Mouse (Mus musculus): ENCODE data around the gene Foxn1. TPM values are rescaled to one million over a fixed set of nuclear protein-coding genes. Genes with fewer than 3 reads are reported as not detected.

The Foxn1 gene
- polyA plus RNA-seq, 1 experiment, result not detected

DNA sequence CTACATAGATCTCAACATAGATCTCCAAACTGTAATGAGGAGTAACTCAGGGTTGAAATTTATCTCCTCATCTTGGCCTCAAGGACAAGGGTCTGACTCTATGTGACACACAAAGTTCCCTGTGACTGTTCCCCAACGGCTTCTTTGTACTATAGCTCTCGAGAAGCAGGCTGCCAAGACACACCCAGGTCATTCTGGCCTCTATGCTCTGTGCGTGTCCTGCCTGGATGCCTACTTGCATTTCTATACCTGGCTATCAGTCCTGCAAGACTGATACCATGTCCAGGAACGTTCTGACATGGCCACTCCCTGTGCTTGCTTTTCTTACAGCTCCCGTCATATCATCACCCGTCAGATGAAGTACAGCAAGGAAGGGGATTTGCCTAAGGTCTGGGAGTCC is 15.7 kb upstream of the Foxn1 start:
- H3K27me3 ChIP-seq (replicated peaks), result peaks cover 76% of the 10 kb centered on the region
- peaks cover 36% of the 10 kb centered on the region for H3K4me1 ChIP-seq
- no peaks in the 10 kb centered on the region for H3K9me3 ChIP-seq
- H3K4me3 ChIP-seq (replicated peaks), result no peak overlapping the region
- no peak for TF ChIP-seq GATA1 (IDR thresholded peaks at IDR 0.05; ENCODE audit: borderline replicate concordance, low read length)
- no peak for TF ChIP-seq FLI1 (IDR thresholded peaks at IDR 0.05; ENCODE audit: low read length)
- no peaks in the 10 kb centered on the region for H3K36me3 ChIP-seq (replicated peaks; ENCODE audit: low read length)

GRCm38 (mm10) chr11:78401469-78401868 is 15.1 kb upstream of the Foxn1 start:
- H3K27me3 ChIP-seq (replicated peaks), result peaks cover 76% of the 10 kb centered on the region
- H3K36me3 ChIP-seq (replicated peaks; ENCODE audit: low read length), result no peaks in the 10 kb centered on the region
- TF ChIP-seq GATA1 (IDR thresholded peaks at IDR 0.05; ENCODE audit: borderline replicate concordance, low read length) (no peak), FLI1 (IDR thresholded peaks at IDR 0.05; ENCODE audit: low read length) (no peak)
- H3K4me1 ChIP-seq, result peaks cover 31% of the 10 kb centered on the region
- H3K4me3 ChIP-seq (replicated peaks), result no peak overlapping the region
- H3K9me3 ChIP-seq, result no peaks in the 10 kb centered on the region

DNA sequence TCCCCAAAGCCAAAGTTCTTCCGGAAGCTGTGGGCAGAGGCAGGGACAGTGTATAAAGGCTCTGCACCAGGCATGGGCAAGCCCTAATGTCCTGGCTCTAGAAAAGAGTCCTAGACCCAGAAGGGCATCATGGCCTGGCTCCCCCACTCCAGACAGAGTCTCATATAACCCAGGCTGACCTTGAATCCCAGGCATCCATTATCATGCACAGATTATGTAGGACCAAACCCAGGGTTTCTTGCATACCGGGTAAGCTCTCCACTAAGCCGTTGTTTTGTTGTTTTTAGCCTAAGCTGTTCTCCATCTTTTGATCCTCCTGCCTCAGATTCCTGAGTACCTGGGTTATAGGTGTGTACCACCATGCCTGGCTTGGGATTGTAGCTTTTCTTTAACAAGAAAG is 14.6 kb upstream of the Foxn1 start:
- no peak for TF ChIP-seq FLI1 (IDR thresholded peaks at IDR 0.05; ENCODE audit: low read length)
- TF ChIP-seq GATA1 (IDR thresholded peaks at IDR 0.05; ENCODE audit: borderline replicate concordance, low read length), result no peak

DNA sequence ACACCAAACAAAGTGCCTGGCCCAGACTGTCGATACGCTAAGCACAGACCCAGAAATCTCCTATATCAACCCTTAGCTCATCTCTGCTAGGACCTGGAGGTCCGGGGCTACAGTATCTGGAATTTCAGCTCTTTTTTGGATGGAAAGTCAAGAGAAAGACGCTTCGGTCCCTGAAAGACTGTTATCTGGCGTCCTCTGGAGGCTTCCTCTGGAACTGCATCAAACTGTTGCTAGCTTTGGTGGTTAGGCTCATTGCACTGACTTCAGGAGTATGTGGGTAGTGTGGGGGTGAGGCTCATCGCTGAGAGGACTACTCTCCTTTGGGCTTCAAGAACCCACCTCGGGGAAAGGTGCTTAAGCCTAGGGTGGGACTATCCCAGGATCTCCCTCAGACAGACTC is 13.3 kb upstream of the Foxn1 start:
- H3K9me3 ChIP-seq, result no peaks in the 10 kb centered on the region
- no peak for TF ChIP-seq FLI1 (IDR thresholded peaks at IDR 0.05; ENCODE audit: low read length)
- H3K4me1 ChIP-seq, result peaks cover 30% of the 10 kb centered on the region
- H3K4me3 ChIP-seq (replicated peaks), result peak overlapping the region; percentile 34
- peaks cover 86% of the 10 kb centered on the region for H3K27me3 ChIP-seq (replicated peaks)
- no peaks in the 10 kb centered on the region for H3K36me3 ChIP-seq (replicated peaks; ENCODE audit: low read length)

More for the DNA sequence above, 14.6 kb upstream of the Foxn1 start:
- Histone ChIP-seq H3K4me1 (peaks cover 30% of the 10 kb centered on the region), H3K4me3 (replicated peaks) (no peak overlapping the region), H3K27me3 (replicated peaks) (peaks cover 78% of the 10 kb centered on the region), H3K36me3 (replicated peaks; ENCODE audit: low read length) (no peaks in the 10 kb centered on the region), H3K9me3 (no peaks in the 10 kb centered on the region)

GRCm38 (mm10) chr11:78398212-78398611 is 11.9 kb upstream of the Foxn1 start:
- H3K9me3 ChIP-seq, result peaks cover 9% of the 10 kb centered on the region
- no peaks in the 10 kb centered on the region for H3K36me3 ChIP-seq (replicated peaks; ENCODE audit: low read length)
- peaks cover 30% of the 10 kb centered on the region for H3K4me1 ChIP-seq
- peaks cover 80% of the 10 kb centered on the region for H3K27me3 ChIP-seq (replicated peaks)
- no peak for TF ChIP-seq GATA1 (IDR thresholded peaks at IDR 0.05; ENCODE audit: borderline replicate concordance, low read length)
- TF ChIP-seq FLI1 (IDR thresholded peaks at IDR 0.05; ENCODE audit: low read length), result no peak
- no peak overlapping the region for H3K4me3 ChIP-seq (replicated peaks)

DNA sequence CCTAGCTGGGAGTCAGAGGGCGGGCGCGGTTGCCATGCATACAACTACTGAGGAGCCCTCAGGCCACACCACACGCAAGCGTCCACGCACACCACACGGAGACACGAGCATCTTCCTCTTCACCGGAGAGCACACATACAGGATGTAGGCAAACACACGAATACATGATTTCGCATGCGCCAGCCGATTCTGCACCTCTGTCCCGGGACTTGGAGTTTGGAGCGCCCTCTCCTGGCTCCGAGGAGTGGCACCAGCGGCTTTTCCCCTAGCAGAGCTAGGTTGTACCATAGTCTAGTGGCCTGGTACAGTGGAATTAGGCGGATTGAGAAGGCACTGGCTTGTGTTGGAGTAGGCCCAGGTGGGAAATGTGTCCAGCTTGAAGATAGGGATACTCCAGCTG is 11.0 kb upstream of the Foxn1 start:
- TF ChIP-seq FLI1 (IDR thresholded peaks at IDR 0.05; ENCODE audit: low read length) (no peak), GATA1 (IDR thresholded peaks at IDR 0.05; ENCODE audit: borderline replicate concordance, low read length) (no peak)
- peaks cover 30% of the 10 kb centered on the region for H3K4me1 ChIP-seq
- H3K36me3 ChIP-seq (replicated peaks; ENCODE audit: low read length), result no peaks in the 10 kb centered on the region
- H3K27me3 ChIP-seq (replicated peaks), result peaks cover 81% of the 10 kb centered on the region
- peaks cover 14% of the 10 kb centered on the region for H3K9me3 ChIP-seq
- H3K4me3 ChIP-seq (replicated peaks), result peak overlapping the region; percentile 77

DNA sequence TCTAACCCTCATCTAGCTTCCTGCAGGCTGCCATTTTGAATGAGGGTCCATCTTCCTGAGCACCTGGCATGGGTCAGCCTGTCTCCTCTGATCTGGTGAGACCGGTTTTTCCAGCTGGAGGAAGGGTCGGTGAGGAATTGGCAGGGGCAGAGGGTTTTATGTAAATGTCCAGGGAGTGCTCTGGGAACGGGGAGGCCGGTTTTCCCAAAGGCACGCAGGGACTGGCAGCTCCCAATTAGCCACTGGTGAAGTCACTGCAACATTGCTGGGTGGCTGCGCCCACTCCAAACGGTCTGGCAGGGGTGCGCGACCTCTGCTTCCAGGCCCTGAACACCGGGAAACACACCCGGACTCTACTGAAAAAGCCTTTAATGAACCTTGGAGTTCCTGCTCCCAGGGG is 10.6 kb upstream of the Foxn1 start:
- Histone ChIP-seq H3K4me3 (replicated peaks) (no peak overlapping the region), H3K36me3 (replicated peaks; ENCODE audit: low read length) (no peaks in the 10 kb centered on the region), H3K9me3 (peaks cover 14% of the 10 kb centered on the region), H3K4me1 (peaks cover 30% of the 10 kb centered on the region), H3K27me3 (replicated peaks) (peaks cover 78% of the 10 kb centered on the region)
- TF ChIP-seq GATA1 (IDR thresholded peaks at IDR 0.05; ENCODE audit: borderline replicate concordance, low read length) (no peak), FLI1 (IDR thresholded peaks at IDR 0.05; ENCODE audit: low read length) (no peak)

DNA sequence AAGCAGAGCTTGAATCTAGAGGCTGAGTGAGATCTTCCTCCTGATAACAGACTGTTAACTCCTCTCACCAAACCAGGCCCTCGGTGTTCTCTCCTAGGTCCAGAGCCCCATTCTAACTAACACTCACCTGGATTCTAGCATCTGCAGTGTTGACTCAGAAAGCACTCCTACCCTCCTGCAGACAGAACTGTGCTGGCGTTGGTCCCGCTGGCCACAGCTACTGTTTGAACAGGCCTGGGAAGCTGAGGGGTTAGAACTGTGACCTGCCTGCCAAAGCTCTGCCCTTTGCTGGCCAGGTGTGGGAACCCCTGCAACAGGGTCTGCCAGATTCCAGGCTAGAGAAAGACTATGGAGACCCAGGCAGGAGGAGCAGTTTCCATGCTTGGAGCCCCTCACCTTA is 6.4 kb upstream of the Foxn1 start:
- TF ChIP-seq GATA1 (IDR thresholded peaks at IDR 0.05; ENCODE audit: borderline replicate concordance, low read length), result no peak
- no peak for TF ChIP-seq FLI1 (IDR thresholded peaks at IDR 0.05; ENCODE audit: low read length)
- Histone ChIP-seq H3K36me3 (replicated peaks; ENCODE audit: low read length) (no peaks in the 10 kb centered on the region), H3K9me3 (peaks cover 14% of the 10 kb centered on the region), H3K4me1 (peaks cover 7% of the 10 kb centered on the region; the same call in 1 of the 2 replicates), H3K4me3 (replicated peaks) (no peak overlapping the region), H3K27me3 (replicated peaks) (peaks cover 52% of the 10 kb centered on the region)

- no peak overlapping the region for H3K4me3 ChIP-seq (replicated peaks)
- peaks cover 54% of the 10 kb centered on the region for H3K27me3 ChIP-seq (replicated peaks)
- TF ChIP-seq GATA1 (IDR thresholded peaks at IDR 0.05; ENCODE audit: borderline replicate concordance, low read length), result no peak
- TF ChIP-seq FLI1 (IDR thresholded peaks at IDR 0.05; ENCODE audit: low read length), result no peak
- peaks cover 26% of the 10 kb centered on the region for H3K4me1 ChIP-seq
- no peaks in the 10 kb centered on the region for H3K36me3 ChIP-seq (replicated peaks; ENCODE audit: low read length)
- H3K9me3 ChIP-seq, result no peaks in the 10 kb centered on the region
These were observed 582 bp downstream of the Foxn1 start for GRCm38 (mm10) chr11:78385776-78386175.

DNA sequence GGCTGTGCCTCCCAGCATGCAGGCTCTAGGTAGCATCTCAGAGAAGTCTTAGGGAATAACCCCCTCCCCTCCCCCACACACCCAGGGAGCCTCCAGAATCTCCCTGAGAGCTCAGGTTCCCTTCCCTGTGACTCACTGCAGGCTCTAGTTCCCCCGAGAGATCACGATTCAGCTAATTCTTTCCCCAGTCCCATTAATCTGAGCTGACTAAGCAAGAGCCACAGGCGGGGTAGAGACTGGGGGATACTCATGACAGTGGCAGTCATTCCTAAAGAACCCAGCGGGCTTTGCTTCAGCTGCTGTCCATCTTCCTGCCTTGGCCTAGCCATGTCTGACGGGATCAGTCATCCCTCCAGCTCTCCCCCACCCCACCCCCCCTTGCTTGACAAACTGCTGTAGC is 3.7 kb downstream of the Foxn1 start:
- Histone ChIP-seq H3K9me3 (no peaks in the 10 kb centered on the region), H3K4me1 (peaks cover 27% of the 10 kb centered on the region), H3K27me3 (replicated peaks) (peaks cover 68% of the 10 kb centered on the region), H3K36me3 (replicated peaks; ENCODE audit: low read length) (no peaks in the 10 kb centered on the region), H3K4me3 (replicated peaks) (no peak overlapping the region)
- no peak for TF ChIP-seq GATA1 (IDR thresholded peaks at IDR 0.05; ENCODE audit: borderline replicate concordance, low read length)

DNA sequence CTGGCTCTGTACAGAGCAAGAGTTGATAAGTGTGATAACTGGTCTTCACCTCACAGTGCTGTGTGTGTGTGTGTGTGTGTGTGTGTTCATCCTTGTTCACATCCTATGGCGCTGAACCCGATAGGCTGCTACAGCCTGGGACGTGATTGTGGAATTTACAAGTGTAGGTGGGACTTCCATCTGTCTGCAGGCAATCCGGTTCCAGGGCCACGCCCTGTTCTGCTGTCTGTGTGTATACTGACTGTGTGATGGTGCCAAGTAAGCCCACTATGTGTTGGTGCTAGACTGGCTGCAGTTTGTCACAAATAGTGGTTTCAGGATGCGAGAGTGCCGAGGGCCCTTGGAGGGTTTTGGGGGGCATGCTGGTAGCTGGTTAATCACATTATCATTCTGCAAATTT is 4.1 kb downstream of the Foxn1 start:
- TF ChIP-seq GATA1 (IDR thresholded peaks at IDR 0.05; ENCODE audit: borderline replicate concordance, low read length) (no peak), FLI1 (IDR thresholded peaks at IDR 0.05; ENCODE audit: low read length) (no peak)
- Histone ChIP-seq H3K4me1 (peaks cover 30% of the 10 kb centered on the region), H3K36me3 (replicated peaks; ENCODE audit: low read length) (no peaks in the 10 kb centered on the region), H3K27me3 (replicated peaks) (peaks cover 65% of the 10 kb centered on the region), H3K9me3 (no peaks in the 10 kb centered on the region), H3K4me3 (replicated peaks) (no peak overlapping the region)
